Mouse (Mus musculus) CD4-positive, CD25-positive, alpha-beta regulatory T cell, adult 4 months (primary cell): ENCODE data around the gene Rnf151. TPM values are rescaled to one million over a fixed set of nuclear protein-coding genes. Genes with fewer than 3 reads are reported as not detected.

Source experiments
- ATAC-seq: one replicate; pipeline ENCODE4 v1.8.0; 2017
- polyA plus RNA-seq, 2 experiments: library from polyadenylated mRNA; unstranded; fragments of 100-300 nt; shearing (Covaris generic); gene quantifications; one replicate each; pipeline ENCODE4 v1.2.1; 2017

The Rnf151 gene
- not detected for polyA plus RNA-seq

- no peak for ATAC-seq
These were observed at the start of gene Rnf151, which contains the start of gene Rps2 for GRCm38 (mm10) chr17:24717943-24718342. Rnf151 (minus strand) TSS chr17:24718063. Rps2 (plus strand) TSS chr17:24718116.

GRCm38 (mm10) chr17:24766266-24766875 lies 48.5 kb upstream of the Rnf151 start:
- ATAC-seq, result no peak

GRCm38 (mm10) chr17:24765016-24765905 lies 47.4 kb upstream of the Rnf151 start:
- ATAC-seq, result no peak

- no peak for ATAC-seq
These were observed 43.3 kb upstream of the Rnf151 start for GRCm38 (mm10) chr17:24761121-24761520.

- no peak for ATAC-seq
These were observed 39.5 kb upstream of the Rnf151 start for GRCm38 (mm10) chr17:24757394-24757793.

- peak; percentile 34 for ATAC-seq
These were observed 34.8 kb upstream of the Rnf151 start, which contains the start of gene Hs3st6 for GRCm38 (mm10) chr17:24752415-24753394. Hs3st6 (plus strand) TSS chr17:24752988.

GRCm38 (mm10) chr17:24751528-24751927 lies 33.7 kb upstream of the Rnf151 start:
- ATAC-seq, result no peak

GRCm38 (mm10) chr17:24746986-24747385 lies 29.1 kb upstream of the Rnf151 start:
- no peak for ATAC-seq

- peak; percentile 86 for ATAC-seq
These were observed 27.9 kb upstream of the Rnf151 start for GRCm38 (mm10) chr17:24745526-24746497.

GRCm38 (mm10) chr17:24744381-24744780 lies 26.5 kb upstream of the Rnf151 start:
- ATAC-seq, result no peak

GRCm38 (mm10) chr17:24743896-24744295 lies 26.0 kb upstream of the Rnf151 start:
- ATAC-seq, result no peak

GRCm38 (mm10) chr17:24742307-24742706 lies 24.4 kb upstream of the Rnf151 start:
- no peak for ATAC-seq

GRCm38 (mm10) chr17:24739926-24740325 lies 22.1 kb upstream of the Rnf151 start:
- ATAC-seq, result no peak

GRCm38 (mm10) chr17:24738238-24738637 lies 20.4 kb upstream of the Rnf151 start:
- ATAC-seq, result no peak

- no peak for ATAC-seq
These were observed 19.4 kb upstream of the Rnf151 start for GRCm38 (mm10) chr17:24737135-24737810.

- peak; percentile 99 for ATAC-seq
These were observed 18.6 kb upstream of the Rnf151 start, which contains the start of gene Msrb1 for GRCm38 (mm10) chr17:24736330-24737051. Msrb1 (plus strand) TSS chr17:24736642.

GRCm38 (mm10) chr17:24735446-24735845 lies 17.6 kb upstream of the Rnf151 start:
- ATAC-seq, result no peak

- ATAC-seq, result no peak
These were observed 16.6 kb upstream of the Rnf151 start for GRCm38 (mm10) chr17:24734513-24734912.

- ATAC-seq, result no peak
These were observed 15.7 kb upstream of the Rnf151 start for GRCm38 (mm10) chr17:24733434-24734050.
